Mouse (Mus musculus) liver, embryonic 12.5 days (tissue): ENCODE results near the gene Rcn2. TPM values are rescaled to one million over a fixed set of nuclear protein-coding genes. Genes with fewer than 3 reads are reported as not detected.
A peak's percentile ranks its signal among the peaks of the same experiment; 100 is the strongest.

Experiments
- ATAC-seq: fragments of 200-750 bp; cut with Nextera tagmentation; 2 replicates; pipeline ENCODE4 v1.8.0; 2017; ENCODE audit warnings: moderate number of reproducible peaks, mild to moderate bottlenecking, moderate library complexity
- H3K27ac ChIP-seq: fragments of 300-500 bp; sonication (generic); 2 replicates; pipeline ENCODE4 v1.5.1; 2016; ENCODE audit warnings: mild to moderate bottlenecking
- H3K27me3 ChIP-seq: fragments of 300-500 bp; sonication (generic); replicated peaks from 2 replicates; pipeline ENCODE4 v1.6.1; 2016; ENCODE audit warnings: mild to moderate bottlenecking, moderate library complexity
- H3K36me3 ChIP-seq: fragments of 300-500 bp; sonication (generic); 2 replicates; pipeline ENCODE4 v1.6.1; 2016; ENCODE audit warnings: mild to moderate bottlenecking, moderate library complexity
- H3K4me1 ChIP-seq: fragments of 300-500 bp; sonication (generic); 2 replicates; pipeline ENCODE4 v1.6.1; 2016
- H3K4me2 ChIP-seq: fragments of 300-500 bp; sonication (generic); 2 replicates; pipeline ENCODE4 v1.6.1; 2016; ENCODE audit warnings: mild to moderate bottlenecking, moderate library complexity
- H3K4me3 ChIP-seq: fragments of 300-500 bp; sonication (generic); 2 replicates; pipeline ENCODE4 v1.5.1; 2016; ENCODE audit warnings: mild to moderate bottlenecking, moderate library complexity
- H3K9ac ChIP-seq: fragments of 300-500 bp; sonication (generic); 2 replicates; pipeline ENCODE4 v1.6.1; 2016; ENCODE audit warnings: mild to moderate bottlenecking, moderate library complexity
- H3K9me3 ChIP-seq: fragments of 300-500 bp; sonication (generic); replicated peaks from 2 replicates; pipeline ENCODE4 v1.6.1; 2016; ENCODE audit warnings: mild to moderate bottlenecking, moderate library complexity
- WGBS: fragments of 180-500 bp; shearing (Covaris S2); methylation state at CpG from one replicate; pipeline ENCODE4 v1.1.7; 2016; ENCODE audit not compliant: insufficient replicate concordance; 5-methylcytosine and 5-hydroxymethylcytosine counted together
- polyA plus RNA-seq: library from polyadenylated mRNA; unstranded; fragments of >200 nt; fragmentation: Nextera tagmentation; extraction: Ambion mirVana; gene quantifications from 2 replicates; pipeline ENCODE4 v1.2.1, GENCODE M21; 2016

The Rcn2 gene
- polyA plus RNA-seq, 1 experiment from 2014 or later = 48.9 TPM

DNA sequence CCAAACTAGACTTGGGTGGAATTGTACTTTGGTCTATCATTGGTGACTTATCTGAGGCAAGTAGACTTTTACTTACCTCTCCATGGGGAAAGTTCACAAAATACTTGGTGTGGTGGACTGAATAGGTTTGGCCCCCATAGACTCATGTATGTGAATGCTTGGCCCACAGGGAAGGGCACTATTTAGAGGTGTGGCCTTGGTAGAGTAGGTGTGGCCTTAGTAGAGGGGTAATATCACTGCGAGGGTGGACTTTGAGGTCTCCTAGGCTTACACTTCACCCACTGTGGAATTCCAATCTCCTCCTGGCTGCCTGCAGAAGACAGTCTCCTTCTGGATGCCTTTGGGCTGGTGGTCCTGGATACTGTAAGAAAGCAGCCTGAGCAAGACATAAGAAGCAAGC, 27.0 kb downstream of the Rcn2 start:
- no peak overlapping the region for H3K4me3 ChIP-seq
- H3K4me1 ChIP-seq = peaks cover 5% of the 10 kb centered on the region; the same call in 1 of the 2 replicates
- 0 out of 2 replicates have a peak, but pooled peaks cover 2% of the 10 kb centered on the region for H3K36me3 ChIP-seq
- no peaks in the 10 kb centered on the region for H3K9me3 ChIP-seq
- no peak overlapping the region for H3K27ac ChIP-seq
- ATAC-seq = no peak
- WGBS = 84% methylated on average over 1 of the region's 1 CpGs
- no peaks in the 10 kb centered on the region for H3K27me3 ChIP-seq
- H3K9ac ChIP-seq = no peak overlapping the region
- H3K4me2 ChIP-seq = no peak overlapping the region

DNA sequence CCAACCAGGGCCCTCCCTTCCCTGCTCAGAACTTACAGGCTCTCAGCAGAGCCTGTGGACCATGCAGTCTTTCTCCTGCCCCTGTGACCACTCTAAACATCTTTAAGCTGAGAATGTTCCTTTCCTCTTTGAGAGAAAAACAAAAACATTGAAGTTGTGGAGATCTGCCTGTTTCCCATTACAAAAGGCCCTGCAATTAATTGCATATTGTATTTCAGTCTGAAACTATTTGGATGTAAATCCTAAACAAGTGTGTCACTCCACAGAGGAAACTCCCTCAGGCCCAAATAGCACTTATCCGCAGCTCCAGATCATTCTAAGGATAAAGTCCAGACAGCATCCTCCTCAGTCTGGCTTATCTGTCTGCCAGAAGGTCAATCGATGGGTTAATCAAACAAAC, 31.2 kb downstream of the Rcn2 start:
- Histone ChIP-seq H3K4me2 (no peak overlapping the region), H3K9ac (no peak overlapping the region), H3K36me3 (0 out of 2 replicates have a peak, but pooled peaks cover 2% of the 10 kb centered on the region), H3K27ac (no peak overlapping the region), H3K4me1 (peaks cover 20% of the 10 kb centered on the region), H3K4me3 (no peak overlapping the region), H3K27me3 (no peaks in the 10 kb centered on the region), H3K9me3 (no peaks in the 10 kb centered on the region)
- ATAC-seq = no peak
- WGBS = 52% methylated on average over 2 of the region's 2 CpGs

DNA sequence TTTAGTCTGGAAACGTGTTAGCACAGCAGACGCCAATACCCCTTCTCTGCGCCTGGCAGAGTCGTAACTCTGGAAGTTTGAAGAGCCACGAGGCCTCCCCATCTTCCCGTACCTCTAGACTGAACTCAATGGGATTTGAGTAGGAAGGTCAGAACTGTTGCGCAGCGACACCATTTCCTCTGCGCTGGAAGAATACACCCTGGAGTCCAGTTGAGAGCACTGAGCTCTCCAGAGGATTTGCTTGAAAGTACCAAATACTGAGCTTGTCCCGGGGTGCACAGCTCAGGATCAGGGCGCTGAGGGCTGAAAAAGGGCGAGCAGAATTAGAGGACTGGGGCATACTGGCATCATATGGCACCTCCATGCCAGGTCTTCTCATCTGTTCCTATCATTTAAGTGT, 33.2 kb downstream of the Rcn2 start:
- Histone ChIP-seq H3K4me2 (no peak overlapping the region), H3K27ac (no peak overlapping the region), H3K9me3 (no peaks in the 10 kb centered on the region), H3K4me1 (peaks cover 20% of the 10 kb centered on the region), H3K36me3 (no peaks in the 10 kb centered on the region), H3K27me3 (no peaks in the 10 kb centered on the region), H3K9ac (no peak overlapping the region), H3K4me3 (no peak overlapping the region)
- no peak for ATAC-seq
- 75% methylated on average over 12 of the region's 12 CpGs for WGBS

DNA sequence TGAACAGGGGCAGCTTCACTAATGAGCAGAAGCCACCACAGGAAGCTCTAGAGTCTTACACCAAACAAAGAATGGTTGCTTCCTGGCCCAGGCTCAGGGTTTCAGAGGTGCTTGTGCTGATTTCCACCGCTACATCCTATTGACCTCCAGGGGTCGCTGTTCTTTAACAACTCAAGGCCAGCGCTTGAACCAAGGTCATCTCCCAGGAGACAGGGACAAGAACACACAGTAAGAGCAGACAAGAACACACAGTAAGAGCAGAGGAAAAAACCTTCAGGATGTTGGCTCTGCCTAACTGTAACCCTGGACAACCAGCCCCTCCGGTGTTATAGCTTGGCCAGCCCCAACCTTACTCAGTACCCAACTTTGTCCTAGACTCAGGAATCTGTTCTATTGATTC, 33.6 kb downstream of the Rcn2 start:
- peak; percentile 40; the same call in 1 of the 2 replicates for ATAC-seq
- Histone ChIP-seq H3K9me3 (no peaks in the 10 kb centered on the region), H3K4me3 (no peak overlapping the region), H3K4me1 (peaks cover 20% of the 10 kb centered on the region), H3K27ac (peak overlapping the region; percentile 58), H3K4me2 (no peak overlapping the region), H3K27me3 (no peaks in the 10 kb centered on the region), H3K9ac (no peak overlapping the region), H3K36me3 (no peaks in the 10 kb centered on the region)
- WGBS = 3% methylated on average over 4 of the region's 4 CpGs

DNA sequence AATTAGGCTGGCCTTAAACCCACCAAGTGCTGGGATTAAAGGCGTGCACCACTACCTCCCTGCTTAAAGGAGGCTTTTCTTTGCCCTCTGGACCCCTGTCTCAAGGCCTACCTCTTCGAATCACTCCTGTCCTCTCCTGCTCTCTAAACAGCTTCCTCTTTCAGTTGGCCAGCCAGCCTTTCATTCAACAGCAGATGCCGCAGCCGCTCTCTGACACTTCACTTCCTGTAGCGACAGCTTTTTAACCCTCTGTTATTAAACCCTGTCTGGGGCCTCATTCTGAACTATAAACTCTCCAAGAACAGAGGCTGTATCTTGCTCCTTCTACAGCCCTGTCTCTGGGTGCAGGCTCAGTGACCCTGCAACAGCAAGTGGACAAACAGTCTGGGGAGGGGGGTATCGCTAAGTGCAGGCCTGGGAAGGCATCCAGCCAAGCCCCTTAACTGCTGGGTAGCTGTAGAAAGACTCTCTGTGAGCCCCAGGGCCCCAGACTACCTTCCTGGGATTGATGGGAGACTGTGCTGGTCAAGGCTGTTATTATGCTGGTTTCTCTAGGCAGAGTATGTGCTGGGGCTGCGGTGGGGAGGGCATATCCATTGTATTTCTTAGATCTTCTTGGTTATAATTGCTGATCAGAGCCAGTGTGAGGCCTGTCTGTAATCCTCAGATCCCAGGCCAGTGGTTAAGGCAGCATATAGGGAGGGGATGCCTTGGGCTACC, 34.4 kb downstream of the Rcn2 start:
- H3K27ac ChIP-seq = peak overlapping the region; percentile 58
- no peaks in the 10 kb centered on the region for H3K9me3 ChIP-seq
- ATAC-seq = no peak
- H3K4me3 ChIP-seq = no peak overlapping the region
- H3K4me1 ChIP-seq = peaks cover 20% of the 10 kb centered on the region
- H3K36me3 ChIP-seq = no peaks in the 10 kb centered on the region
- H3K27me3 ChIP-seq = no peaks in the 10 kb centered on the region
- 27% methylated on average over 7 of the region's 7 CpGs for WGBS
- H3K4me2 ChIP-seq = no peak overlapping the region
- H3K9ac ChIP-seq = no peak overlapping the region

DNA sequence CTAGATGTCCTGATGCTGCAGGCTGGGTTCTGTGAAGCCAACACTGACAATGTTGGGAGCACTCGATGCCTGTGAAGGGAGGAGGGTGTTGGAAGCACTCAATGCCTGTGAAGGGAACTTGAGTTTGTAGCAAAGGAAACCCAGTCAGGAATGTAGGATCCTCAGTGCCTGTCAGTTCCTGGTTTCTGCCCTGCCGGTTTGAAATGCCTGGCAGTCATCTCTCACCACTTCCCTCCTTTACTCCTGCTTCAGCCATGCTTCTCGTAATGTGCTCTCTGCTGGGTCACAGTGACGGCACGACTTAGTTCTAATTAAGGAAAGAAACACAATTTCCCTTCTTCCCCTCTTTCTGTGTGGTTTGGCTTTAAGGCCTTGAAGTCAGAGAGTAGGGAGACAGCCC, 37.9 kb downstream of the Rcn2 start:
- H3K4me1 ChIP-seq = peaks cover 13% of the 10 kb centered on the region
- no peaks in the 10 kb centered on the region for H3K27me3 ChIP-seq
- no peak overlapping the region for H3K9ac ChIP-seq
- H3K9me3 ChIP-seq = no peaks in the 10 kb centered on the region
- 43% methylated on average over 5 of the region's 5 CpGs for WGBS
- H3K4me2 ChIP-seq = no peak overlapping the region
- H3K4me3 ChIP-seq = no peak overlapping the region
- no peak for ATAC-seq
- no peaks in the 10 kb centered on the region for H3K36me3 ChIP-seq
- no peak overlapping the region for H3K27ac ChIP-seq

DNA sequence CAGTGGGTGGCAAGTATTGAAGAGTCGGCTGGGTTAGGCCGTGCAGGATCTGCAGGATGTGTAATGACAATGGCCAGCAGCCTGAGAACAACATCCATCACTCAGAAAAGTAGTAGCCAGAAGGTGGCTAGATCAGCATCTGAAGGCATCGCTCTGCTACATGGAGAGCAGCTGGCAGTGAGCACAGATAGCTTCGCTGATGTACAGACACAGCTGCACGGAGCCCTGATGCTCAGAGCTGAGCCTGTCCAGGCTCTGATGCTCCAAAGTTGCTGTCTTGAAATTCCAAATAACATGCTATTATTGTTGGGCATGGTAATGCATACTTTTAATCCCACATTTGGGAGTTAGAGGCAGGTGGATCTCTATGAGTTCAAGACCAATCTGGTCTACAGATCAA, 44.9 kb downstream of the Rcn2 start:
- H3K27ac ChIP-seq = no peak overlapping the region
- no peak overlapping the region for H3K4me2 ChIP-seq
- peaks cover 15% of the 10 kb centered on the region for H3K4me1 ChIP-seq
- no peaks in the 10 kb centered on the region for H3K36me3 ChIP-seq
- H3K9ac ChIP-seq = no peak overlapping the region
- H3K27me3 ChIP-seq = no peaks in the 10 kb centered on the region
- H3K9me3 ChIP-seq = no peaks in the 10 kb centered on the region
- no peak overlapping the region for H3K4me3 ChIP-seq
- WGBS = 71% methylated on average over 5 of the region's 5 CpGs
- no peak for ATAC-seq

DNA sequence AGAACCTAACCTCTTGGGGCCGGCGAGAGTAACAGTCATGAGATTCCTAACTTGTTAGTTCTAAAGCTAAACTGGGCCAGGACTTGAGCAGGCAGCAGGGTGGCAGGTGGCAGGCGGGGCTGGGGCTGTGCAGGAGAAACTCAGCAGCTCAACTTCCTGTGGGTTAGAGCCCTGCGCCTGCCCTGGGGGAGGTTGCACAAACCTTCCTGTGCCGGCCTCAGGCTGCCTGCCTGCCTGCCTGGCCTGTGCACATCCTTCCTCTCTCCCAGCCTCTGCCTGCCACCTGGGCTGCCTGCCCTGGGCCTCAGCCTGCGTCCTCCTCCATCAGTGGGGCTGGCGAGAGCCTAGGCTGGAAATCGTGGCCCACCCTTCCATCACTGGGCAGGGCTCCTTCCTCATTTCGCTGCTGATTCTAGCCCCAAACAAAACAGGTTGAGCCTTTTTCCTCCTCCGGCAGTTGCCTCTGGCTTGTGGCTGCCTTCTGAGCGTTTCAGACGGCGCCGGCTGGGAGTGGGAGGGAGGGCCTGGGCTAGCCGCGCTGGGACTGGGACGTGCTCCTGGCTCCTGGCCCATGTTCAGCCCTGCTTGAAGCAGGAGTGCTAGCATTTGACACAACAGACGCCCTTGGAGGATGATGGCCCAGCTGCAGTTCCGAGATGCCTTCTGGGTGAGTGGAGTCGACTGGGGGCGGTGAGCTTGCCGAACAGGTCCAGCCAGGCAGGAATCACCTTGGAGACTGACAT, 48.3 kb downstream of the Rcn2 start, which contains the start of gene Pstpip1:
Gene Pstpip1, plus strand, starts transcription at position 185 of the 743 bp plus-strand sequence.
- WGBS = 18% methylated on average over 22 of the region's 22 CpGs
- H3K4me2 ChIP-seq = peak within 1 kb of the TSS; percentile 35
- no peaks in the 10 kb centered on the region for H3K36me3 ChIP-seq
- no peaks in the 10 kb centered on the region for H3K9me3 ChIP-seq
- ATAC-seq = peak; percentile 51; the same call in 1 of the 2 replicates
- 0 out of 2 replicates have a peak within 1 kb of the TSS, but pooled peaks have one; percentile 17 for H3K9ac ChIP-seq
- no peaks in the 10 kb centered on the region for H3K27me3 ChIP-seq
- peak within 1 kb of the TSS; percentile 31 for H3K4me3 ChIP-seq
- peaks cover 15% of the 10 kb centered on the region for H3K4me1 ChIP-seq
- peak within 1 kb of the TSS; percentile 38; the same call in 1 of the 2 replicates for H3K27ac ChIP-seq

DNA sequence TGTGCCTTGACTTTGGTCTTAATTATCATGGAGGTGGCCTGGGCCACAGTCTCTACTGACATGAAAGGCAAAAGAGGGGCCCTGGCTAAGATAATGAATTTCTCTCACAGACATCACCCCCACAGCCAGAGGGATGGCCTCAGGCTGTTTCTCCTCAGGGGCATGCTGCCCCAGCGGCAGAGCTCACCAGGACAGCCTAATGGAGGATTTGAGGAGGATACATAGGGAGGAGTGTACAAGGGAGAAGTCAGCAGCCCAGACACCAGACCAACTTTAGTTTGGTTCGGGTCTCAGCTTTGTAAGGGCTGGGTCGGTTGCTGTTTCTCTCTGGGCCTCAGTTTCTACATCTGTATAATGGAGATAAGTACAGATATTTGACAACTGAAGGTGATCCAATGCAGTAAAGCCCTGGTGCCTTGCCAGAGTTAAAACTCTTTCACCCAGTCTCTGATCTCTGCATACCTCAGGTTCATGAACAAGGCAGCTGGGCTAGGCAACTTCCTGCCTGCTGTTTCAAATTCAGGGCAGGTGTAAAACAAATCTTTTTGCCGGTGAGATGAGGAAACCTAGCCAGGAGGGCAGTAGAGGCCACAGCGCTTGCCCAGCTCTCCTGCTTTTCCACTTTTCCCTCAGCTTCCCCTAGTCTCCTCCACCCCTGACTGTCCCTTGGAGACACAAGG, 49.0 kb downstream of the Rcn2 start:
- H3K9me3 ChIP-seq = no peaks in the 10 kb centered on the region
- no peak overlapping the region; the same call in 1 of the 2 replicates for H3K27ac ChIP-seq
- H3K27me3 ChIP-seq = no peaks in the 10 kb centered on the region
- H3K36me3 ChIP-seq = no peaks in the 10 kb centered on the region
- H3K4me1 ChIP-seq = peaks cover 15% of the 10 kb centered on the region
- H3K4me2 ChIP-seq = peak overlapping the region; percentile 35
- no peak overlapping the region for H3K9ac ChIP-seq
- peak overlapping the region; percentile 31 for H3K4me3 ChIP-seq
- ATAC-seq = no peak
- 36% methylated on average over 5 of the region's 5 CpGs for WGBS

DNA sequence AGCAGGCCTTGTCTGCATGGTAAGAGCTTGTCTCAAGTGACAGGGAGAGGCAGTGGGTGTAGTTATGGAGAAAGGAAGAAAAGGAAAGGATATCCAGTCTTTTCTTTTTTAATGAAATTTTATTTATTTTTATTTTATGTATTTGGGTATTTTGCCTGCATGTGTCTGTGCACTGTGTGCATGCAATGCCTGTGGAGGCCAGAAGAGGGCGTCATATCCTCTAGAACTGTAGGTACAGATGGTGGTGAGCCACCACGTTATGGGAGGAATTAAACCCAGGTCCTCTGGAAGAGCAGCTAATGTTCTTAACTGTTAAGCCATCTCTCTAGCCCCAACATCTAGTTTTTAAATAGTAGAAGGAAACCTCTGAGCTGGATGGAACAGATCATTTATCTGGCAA, 50.5 kb downstream of the Rcn2 start:
- Histone ChIP-seq H3K36me3 (no peaks in the 10 kb centered on the region), H3K4me1 (peaks cover 15% of the 10 kb centered on the region), H3K27ac (no peak overlapping the region), H3K9me3 (no peaks in the 10 kb centered on the region), H3K4me2 (peak overlapping the region; percentile 35; the same call in 1 of the 2 replicates), H3K9ac (no peak overlapping the region), H3K27me3 (no peaks in the 10 kb centered on the region), H3K4me3 (no peak overlapping the region)
- 23% methylated on average over 2 of the region's 2 CpGs for WGBS
- no peak for ATAC-seq

DNA sequence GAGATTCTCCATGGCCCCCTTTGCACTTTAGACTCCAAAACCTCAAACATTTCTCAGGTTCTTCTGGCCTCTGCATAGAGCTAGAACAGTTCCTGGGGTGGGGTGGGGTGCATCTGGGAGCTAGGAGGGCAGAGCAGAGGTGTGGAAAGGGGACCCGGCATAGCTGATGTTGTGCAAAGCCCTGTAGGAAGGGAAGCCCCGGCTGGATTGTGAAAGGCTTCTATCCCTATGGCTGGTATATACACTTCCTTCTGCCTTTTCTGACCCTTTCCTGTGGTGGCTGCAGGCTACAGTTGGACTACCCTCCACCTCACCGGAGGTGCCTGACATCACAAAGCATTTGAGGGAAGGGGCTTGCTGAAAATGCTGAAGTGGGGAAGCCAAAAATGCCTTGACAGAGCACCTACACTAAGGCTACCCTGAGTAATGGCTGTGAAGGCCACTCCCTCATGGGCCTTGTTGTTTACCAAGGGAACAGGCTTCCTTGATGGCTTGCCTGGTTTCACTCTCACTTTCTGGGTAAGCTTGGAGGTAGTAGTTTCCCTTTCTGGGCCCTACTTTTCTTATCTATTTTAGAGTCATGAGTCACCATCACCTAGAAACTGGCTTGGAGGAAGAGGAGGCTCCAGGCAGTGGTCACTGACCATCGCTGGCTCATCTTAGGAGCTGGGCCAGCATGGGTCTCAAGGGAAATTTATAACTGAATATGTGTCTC, 56.1 kb downstream of the Rcn2 start:
- no peak overlapping the region for H3K27ac ChIP-seq
- H3K27me3 ChIP-seq = no peaks in the 10 kb centered on the region
- H3K4me2 ChIP-seq = no peak overlapping the region
- ATAC-seq = no peak
- H3K9me3 ChIP-seq = no peaks in the 10 kb centered on the region
- H3K36me3 ChIP-seq = no peaks in the 10 kb centered on the region
- WGBS = 26% methylated on average over 4 of the region's 4 CpGs
- H3K9ac ChIP-seq = no peak overlapping the region
- H3K4me1 ChIP-seq = no peaks in the 10 kb centered on the region
- no peak overlapping the region for H3K4me3 ChIP-seq
